Mouse (Mus musculus): ENCODE measurements around the gene Blvrb.

The Blvrb gene

DNA sequence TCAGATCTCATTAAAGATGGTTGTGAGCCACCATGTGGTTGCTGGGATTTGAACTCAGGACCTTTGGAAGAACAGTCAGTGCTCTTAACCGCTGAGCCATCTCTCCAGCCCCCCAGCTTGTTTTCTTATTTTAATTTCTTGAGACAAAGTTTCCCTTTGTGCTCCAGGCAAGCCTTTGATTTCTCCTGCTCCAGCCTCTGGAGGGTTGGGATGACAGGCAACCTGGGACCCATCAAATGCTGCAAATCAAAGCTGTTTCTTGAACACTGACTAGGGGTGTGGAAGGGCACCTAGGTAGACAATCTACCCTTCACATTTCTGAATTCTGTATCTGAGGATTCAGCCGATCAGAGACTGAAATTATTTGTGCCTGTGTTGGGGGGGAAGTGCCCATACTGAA lies 63.0 kb downstream of the Blvrb start:
- no peak for DNase-seq (ENCODE audit: extremely low spot score, low spot score)

DNA sequence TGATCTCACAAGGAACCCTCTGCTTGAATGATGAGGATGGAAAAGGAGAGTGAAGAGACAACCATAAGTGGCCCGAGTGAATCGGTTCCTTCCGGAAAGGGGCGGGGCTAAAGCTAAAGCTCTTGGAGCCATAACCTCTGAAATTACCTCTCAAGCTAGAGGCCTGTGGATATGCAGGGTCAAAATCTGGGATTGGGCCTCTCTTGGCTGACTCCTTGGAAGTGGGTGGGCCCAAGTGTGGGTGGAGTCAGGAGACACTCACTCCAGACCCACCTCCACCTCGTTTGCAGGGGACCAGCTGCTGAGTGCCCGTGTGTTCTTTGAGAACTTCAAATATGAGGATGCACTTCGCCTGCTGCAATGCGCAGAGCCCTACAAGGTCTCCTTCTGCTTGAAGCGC lies 67.2 kb downstream of the Blvrb start:
- DNase-seq (ENCODE audit: extremely low spot score, low spot score), result no peak
